Mouse (Mus musculus) T-helper 17 cell (primary cell): ENCODE measurements around the gene B3galnt1.
"Not testable (repeated sequence)": the region's sequence is repeated elsewhere in the genome, so short reads cannot be mapped to it uniquely, and the experiment has no call there.

Experiments used
- in situ Hi-C, 2 experiments: fragments of 300-600 bp; cut with MboI, MseI; formaldehyde crosslinking; loops; 1 replicate in 1 of 2; 2 replicates in 1 of 2; pipeline ENCODE4 v1.15.1; 2025; ENCODE audit warnings: high pct_unique_total_duplicates in 2 of 2

Gene B3galnt1

GRCm38 (mm10) chr3:69565586-69565985 is 33.2 kb downstream of the B3galnt1 start:
- in situ Hi-C loops, result not testable (repeated sequence)

GRCm38 (mm10) chr3:69563406-69563805 is 35.4 kb downstream of the B3galnt1 start:
- in situ Hi-C loops, result no loop called here

GRCm38 (mm10) chr3:69561686-69562085 is 37.1 kb downstream of the B3galnt1 start:
- in situ Hi-C loops, result no loop called here

GRCm38 (mm10) chr3:69559975-69560330 is 38.8 kb downstream of the B3galnt1 start:
- in situ Hi-C loops, result no loop called here

GRCm38 (mm10) chr3:69559316-69559974 is 39.3 kb downstream of the B3galnt1 start:
- in situ Hi-C loops, result no loop called here

GRCm38 (mm10) chr3:69556092-69556778 is 42.5 kb downstream of the B3galnt1 start:
- in situ Hi-C loops, result no loop called here

- in situ Hi-C loops, result no loop called here
Measured at GRCm38 (mm10) chr3:69555511-69555910, 43.2 kb downstream of the B3galnt1 start.

- in situ Hi-C loops, result no loop called here
Measured at GRCm38 (mm10) chr3:69549602-69550001, 49.2 kb downstream of the B3galnt1 start.

- in situ Hi-C loops, result no loop called here
Measured at GRCm38 (mm10) chr3:69548704-69549455, 49.9 kb downstream of the B3galnt1 start.

GRCm38 (mm10) chr3:69545017-69545416 is 53.7 kb downstream of the B3galnt1 start:
- in situ Hi-C loops, result no loop called here

- in situ Hi-C loops, result no loop called here
Measured at GRCm38 (mm10) chr3:69543730-69544129, 55.0 kb downstream of the B3galnt1 start.

GRCm38 (mm10) chr3:69542962-69543361 is 55.8 kb downstream of the B3galnt1 start:
- in situ Hi-C loops, result no loop called here

- in situ Hi-C loops, result no loop called here
Measured at GRCm38 (mm10) chr3:69535941-69536647, 62.7 kb downstream of the B3galnt1 start.

GRCm38 (mm10) chr3:69535486-69535885 is 63.3 kb downstream of the B3galnt1 start:
- in situ Hi-C loops, result no loop called here

- in situ Hi-C loops, result no loop called here
Measured at GRCm38 (mm10) chr3:69532687-69533086, 66.1 kb downstream of the B3galnt1 start.

- in situ Hi-C loops, result no loop called here
Measured at GRCm38 (mm10) chr3:69531511-69531910, 67.2 kb downstream of the B3galnt1 start.

GRCm38 (mm10) chr3:69529576-69529975 is 69.2 kb downstream of the B3galnt1 start:
- in situ Hi-C loops, result loop anchor here in 1 of 2 experiments (5.0 kb wide), 1 partner anchor 82 kb away; no protein-coding TSS in a partner anchor

- in situ Hi-C loops, result loop anchor here in 1 of 2 experiments (5.0 kb wide), 1 partner anchor 80 kb away; no protein-coding TSS in a partner anchor
Measured at GRCm38 (mm10) chr3:69527384-69527783, 71.4 kb downstream of the B3galnt1 start.

- in situ Hi-C loops, result loop anchor here in 1 of 2 experiments (5.0 kb wide), 1 partner anchor 78 kb away; no protein-coding TSS in a partner anchor
Measured at GRCm38 (mm10) chr3:69525072-69525529, 73.7 kb downstream of the B3galnt1 start.

- in situ Hi-C loops, result loop anchor here in 1 of 2 experiments (5.0 kb wide), 1 partner anchor 77 kb away; no protein-coding TSS in a partner anchor
Measured at GRCm38 (mm10) chr3:69524356-69525071, 74.2 kb downstream of the B3galnt1 start.
